Mouse (Mus musculus) limb, embryonic 12.5 days (tissue): ENCODE results near the gene Lyplal1. TPM values are rescaled to one million over a fixed set of nuclear protein-coding genes. Genes with fewer than 3 reads are reported as not detected.

ENCODE experiments used
- ATAC-seq: fragments of 200-750 bp; cut with Nextera tagmentation; 2 replicates; pipeline ENCODE4 v1.8.0; 2017; ENCODE audit warnings: low read depth, moderate TSS enrichment; ENCODE audit not compliant: insufficient number of reproducible peaks, insufficient read depth, low FRiP score, low TSS enrichment
- H3K27ac ChIP-seq: fragments of 300-500 bp; sonication (generic); 2 replicates; pipeline ENCODE4 v1.5.1; 2016; ENCODE audit warnings: mild to moderate bottlenecking, moderate library complexity
- H3K27me3 ChIP-seq: fragments of 300-500 bp; sonication (generic); 2 replicates; pipeline ENCODE4 v1.6.1; 2016; ENCODE audit warnings: mild to moderate bottlenecking, moderate library complexity
- H3K36me3 ChIP-seq: fragments of 300-500 bp; sonication (generic); 2 replicates; pipeline ENCODE4 v1.6.1; 2016; ENCODE audit warnings: mild to moderate bottlenecking, moderate library complexity
- H3K4me1 ChIP-seq: fragments of 300-500 bp; sonication (generic); replicated peaks from 2 replicates; pipeline ENCODE4 v1.6.1; 2016
- H3K4me2 ChIP-seq: fragments of 300-500 bp; sonication (generic); 2 replicates; pipeline ENCODE4 v1.6.1; 2016; ENCODE audit warnings: mild to moderate bottlenecking, moderate library complexity
- H3K4me3 ChIP-seq: fragments of 300-500 bp; sonication (generic); replicated peaks from 2 replicates; pipeline ENCODE4 v1.5.1; 2016; ENCODE audit warnings: mild to moderate bottlenecking
- H3K9ac ChIP-seq: fragments of 300-500 bp; sonication (generic); replicated peaks from 2 replicates; pipeline ENCODE4 v1.6.1; 2016; ENCODE audit warnings: mild to moderate bottlenecking, moderate library complexity
- H3K9me3 ChIP-seq: fragments of 300-500 bp; sonication (generic); 2 replicates; pipeline ENCODE4 v1.6.1; 2016; ENCODE audit warnings: mild to moderate bottlenecking, moderate library complexity
- WGBS: fragments of 180-500 bp; shearing (Covaris S2); methylation state at CpG from one replicate; pipeline ENCODE4 v1.1.7; 2016; 5-methylcytosine and 5-hydroxymethylcytosine counted together
- polyA plus RNA-seq: library from polyadenylated mRNA; unstranded; fragments of >200 nt; fragmentation: Nextera tagmentation; extraction: Ambion mirVana; gene quantifications from 2 replicates; pipeline ENCODE4 v1.2.1, GENCODE M21; 2016

Gene Lyplal1
- 19.4 and 20.4 TPM in 2 replicates for polyA plus RNA-seq

GRCm38 (mm10) chr1:186116701-186117488, at the start of gene Lyplal1:
TSS of gene Lyplal1 (minus strand) at chr1:186117310.
- Histone ChIP-seq H3K36me3 (no peaks in the 10 kb centered on the region), H3K4me2 (peak within 1 kb of the TSS; percentile 80), H3K4me1 (0 out of 2 replicates have a peak, but pooled peaks cover 2% of the 10 kb centered on the region), H3K4me3 (peak within 1 kb of the TSS; percentile 69), H3K27me3 (no peaks in the 10 kb centered on the region), H3K27ac (peak within 1 kb of the TSS; percentile 71), H3K9ac (peak within 1 kb of the TSS; percentile 78), H3K9me3 (no peaks in the 10 kb centered on the region)
- peak; percentile 85 for ATAC-seq
- 5% methylated on average over 44 of the region's 44 CpGs for WGBS

- Histone ChIP-seq H3K36me3 (no peaks in the 10 kb centered on the region), H3K9ac (no peak overlapping the region), H3K27me3 (no peaks in the 10 kb centered on the region), H3K4me1 (peaks cover 13% of the 10 kb centered on the region), H3K9me3 (no peaks in the 10 kb centered on the region), H3K4me3 (no peak overlapping the region), H3K27ac (no peak overlapping the region), H3K4me2 (no peak overlapping the region)
- whole genome bisulfite sequencing = 8% methylated on average over 2 of the region's 2 CpGs
- no peak for ATAC-seq
These were observed 46.5 kb upstream of the Lyplal1 start for GRCm38 (mm10) chr1:186163616-186164015.

- WGBS = 38% methylated on average over 12 of the region's 12 CpGs
- Histone ChIP-seq H3K9me3 (no peaks in the 10 kb centered on the region), H3K36me3 (no peaks in the 10 kb centered on the region), H3K27ac (no peak overlapping the region), H3K4me2 (no peak overlapping the region), H3K4me1 (peaks cover 13% of the 10 kb centered on the region), H3K4me3 (no peak overlapping the region), H3K27me3 (no peaks in the 10 kb centered on the region), H3K9ac (no peak overlapping the region)
- ATAC-seq = no peak
These were observed 46.1 kb upstream of the Lyplal1 start for GRCm38 (mm10) chr1:186163206-186163605.

- Histone ChIP-seq H3K36me3 (no peaks in the 10 kb centered on the region), H3K9me3 (no peaks in the 10 kb centered on the region), H3K4me3 (no peak overlapping the region), H3K27ac (no peak overlapping the region), H3K27me3 (no peaks in the 10 kb centered on the region), H3K4me2 (no peak overlapping the region), H3K4me1 (peaks cover 8% of the 10 kb centered on the region), H3K9ac (no peak overlapping the region)
- ATAC-seq = no peak
- WGBS = 87% methylated on average over 5 of the region's 5 CpGs
These were observed 33.3 kb upstream of the Lyplal1 start for GRCm38 (mm10) chr1:186150376-186150775.

- peaks cover 10% of the 10 kb centered on the region for H3K4me1 ChIP-seq
- H3K27me3 ChIP-seq = no peaks in the 10 kb centered on the region
- H3K9ac ChIP-seq = no peak overlapping the region
- 35% methylated on average over 6 of the region's 6 CpGs for WGBS
- no peak overlapping the region for H3K4me3 ChIP-seq
- H3K36me3 ChIP-seq = no peaks in the 10 kb centered on the region
- no peak overlapping the region for H3K27ac ChIP-seq
- peak overlapping the region; percentile 37 for H3K4me2 ChIP-seq
- no peaks in the 10 kb centered on the region for H3K9me3 ChIP-seq
- no peak for ATAC-seq
These were observed 28.3 kb upstream of the Lyplal1 start for GRCm38 (mm10) chr1:186145444-186145843.

GRCm38 (mm10) chr1:186140191-186140590, 23.1 kb upstream of the Lyplal1 start:
- no peak overlapping the region for H3K9ac ChIP-seq
- H3K4me2 ChIP-seq = no peak overlapping the region
- no peaks in the 10 kb centered on the region for H3K9me3 ChIP-seq
- peaks cover 4% of the 10 kb centered on the region for H3K4me1 ChIP-seq
- WGBS = 80% methylated on average over 2 of the region's 2 CpGs
- no peak for ATAC-seq
- no peak overlapping the region for H3K27ac ChIP-seq
- no peaks in the 10 kb centered on the region for H3K27me3 ChIP-seq
- no peak overlapping the region for H3K4me3 ChIP-seq
- no peaks in the 10 kb centered on the region for H3K36me3 ChIP-seq

GRCm38 (mm10) chr1:186137873-186138272, 20.8 kb upstream of the Lyplal1 start:
- H3K4me2 ChIP-seq = no peak overlapping the region
- H3K4me3 ChIP-seq = no peak overlapping the region
- no peaks in the 10 kb centered on the region for H3K36me3 ChIP-seq
- no peak for ATAC-seq
- no peaks in the 10 kb centered on the region for H3K4me1 ChIP-seq
- H3K9me3 ChIP-seq = no peaks in the 10 kb centered on the region
- H3K27ac ChIP-seq = no peak overlapping the region
- H3K9ac ChIP-seq = no peak overlapping the region
- 62% methylated on average over 12 of the region's 12 CpGs for WGBS
- H3K27me3 ChIP-seq = no peaks in the 10 kb centered on the region

- no peaks in the 10 kb centered on the region for H3K9me3 ChIP-seq
- no peaks in the 10 kb centered on the region for H3K36me3 ChIP-seq
- H3K27ac ChIP-seq = no peak overlapping the region
- 77% methylated on average over 6 of the region's 6 CpGs for WGBS
- H3K4me3 ChIP-seq = no peak overlapping the region
- no peaks in the 10 kb centered on the region for H3K4me1 ChIP-seq
- no peak overlapping the region for H3K4me2 ChIP-seq
- ATAC-seq = no peak
- no peaks in the 10 kb centered on the region for H3K27me3 ChIP-seq
- no peak overlapping the region for H3K9ac ChIP-seq
These were observed 19.7 kb upstream of the Lyplal1 start for GRCm38 (mm10) chr1:186136636-186137380.

GRCm38 (mm10) chr1:186131465-186131864, 14.4 kb upstream of the Lyplal1 start:
- H3K4me2 ChIP-seq = no peak overlapping the region
- H3K36me3 ChIP-seq = no peaks in the 10 kb centered on the region
- no peak overlapping the region for H3K9ac ChIP-seq
- no peak overlapping the region for H3K4me3 ChIP-seq
- no peaks in the 10 kb centered on the region for H3K4me1 ChIP-seq
- no peak overlapping the region for H3K27ac ChIP-seq
- WGBS = 77% methylated on average over 3 of the region's 3 CpGs
- H3K27me3 ChIP-seq = no peaks in the 10 kb centered on the region
- no peak for ATAC-seq
- H3K9me3 ChIP-seq = no peaks in the 10 kb centered on the region

- no peak for ATAC-seq
- 90% methylated on average over 8 of the region's 8 CpGs for WGBS
- Histone ChIP-seq H3K4me3 (no peak overlapping the region), H3K9ac (no peak overlapping the region), H3K36me3 (no peaks in the 10 kb centered on the region), H3K9me3 (no peaks in the 10 kb centered on the region), H3K27ac (no peak overlapping the region), H3K4me1 (peaks cover 6% of the 10 kb centered on the region; the same call in 1 of the 2 replicates), H3K4me2 (no peak overlapping the region), H3K27me3 (no peaks in the 10 kb centered on the region)
These were observed 11.8 kb upstream of the Lyplal1 start for GRCm38 (mm10) chr1:186128940-186129339.

GRCm38 (mm10) chr1:186126313-186126862, 9.3 kb upstream of the Lyplal1 start:
- no peak overlapping the region for H3K27ac ChIP-seq
- no peaks in the 10 kb centered on the region for H3K27me3 ChIP-seq
- H3K4me1 ChIP-seq = peaks cover 6% of the 10 kb centered on the region; the same call in 1 of the 2 replicates
- no peak for ATAC-seq
- no peaks in the 10 kb centered on the region for H3K9me3 ChIP-seq
- 71% methylated on average over 6 of the region's 6 CpGs for WGBS
- H3K4me2 ChIP-seq = no peak overlapping the region
- no peak overlapping the region for H3K9ac ChIP-seq
- no peak overlapping the region for H3K4me3 ChIP-seq
- H3K36me3 ChIP-seq = no peaks in the 10 kb centered on the region
